Mouse (Mus musculus) lung, postnatal 4 days (tissue): ENCODE results near the gene Ear1.
"Not testable (repeated sequence)": the region's sequence is repeated elsewhere in the genome, so short reads cannot be mapped to it uniquely, and the experiment has no call there.

Experiments
- DNase-seq, 2 experiments: peaks; one replicate each; pipeline ENCODE4 v3.0.0; 2021

Gene Ear1

GRCm38 (mm10) chr14:43875417-43875816, at the start of gene Ear1:
TSS of gene Ear1 (minus strand) at chr14:43875517.
- DNase-seq, result not testable (repeated sequence)

- peak; percentile 64 to 70 for DNase-seq
Observed at GRCm38 (mm10) chr14:43924688-43925403, 49.5 kb upstream of the Ear1 start, which contains the start of gene Gm8113. TSS of gene Gm8113 (plus strand) at chr14:43925390.

- DNase-seq, result not testable (repeated sequence)
Observed at GRCm38 (mm10) chr14:43923459-43923858, 48.1 kb upstream of the Ear1 start, which contains the start of gene Ear10. TSS of gene Ear10 (minus strand) at chr14:43923559.

GRCm38 (mm10) chr14:43918214-43918613, 42.9 kb upstream of the Ear1 start:
- peak; percentile 7 to 19 for DNase-seq

GRCm38 (mm10) chr14:43898577-43898976, 23.3 kb upstream of the Ear1 start:
- DNase-seq, result peak in 1 of 2 experiments; percentile 4

GRCm38 (mm10) chr14:43895357-43895756, 20.0 kb upstream of the Ear1 start:
- DNase-seq, result not testable (repeated sequence)

GRCm38 (mm10) chr14:43891288-43891687, 16.0 kb upstream of the Ear1 start:
- not testable (repeated sequence) for DNase-seq

- not testable (repeated sequence) for DNase-seq
Observed at GRCm38 (mm10) chr14:43886235-43886634, 10.9 kb upstream of the Ear1 start.

- DNase-seq, result not testable (repeated sequence)
Observed at GRCm38 (mm10) chr14:43879966-43880545, 4.7 kb upstream of the Ear1 start.

GRCm38 (mm10) chr14:43877789-43878188, 2.5 kb upstream of the Ear1 start:
- not testable (repeated sequence) for DNase-seq

- DNase-seq, result not testable (repeated sequence)
Observed at GRCm38 (mm10) chr14:43874862-43875261, 455 bp downstream of the Ear1 start.

GRCm38 (mm10) chr14:43860522-43860921, 14.8 kb downstream of the Ear1 start:
- peak in 1 of 2 experiments; percentile 3 for DNase-seq

GRCm38 (mm10) chr14:43859465-43859864, 15.9 kb downstream of the Ear1 start:
- peak in 1 of 2 experiments; percentile 14 for DNase-seq

- peak; percentile 9 to 15 for DNase-seq
Observed at GRCm38 (mm10) chr14:43843949-43844573, 31.3 kb downstream of the Ear1 start.

GRCm38 (mm10) chr14:43840976-43841375, 34.3 kb downstream of the Ear1 start:
- DNase-seq, result not testable (repeated sequence)

GRCm38 (mm10) chr14:43835366-43835765, 40.0 kb downstream of the Ear1 start:
- DNase-seq, result not testable (repeated sequence)

- DNase-seq, result not testable (repeated sequence)
Observed at GRCm38 (mm10) chr14:43830385-43830784, 44.9 kb downstream of the Ear1 start.

GRCm38 (mm10) chr14:43824176-43824575, 51.1 kb downstream of the Ear1 start:
- DNase-seq, result not testable (repeated sequence)

GRCm38 (mm10) chr14:43821869-43822268, 53.4 kb downstream of the Ear1 start:
- not testable (repeated sequence) for DNase-seq

- peak in 1 of 2 experiments; percentile 9 for DNase-seq
Observed at GRCm38 (mm10) chr14:43812458-43812857, 62.9 kb downstream of the Ear1 start.

GRCm38 (mm10) chr14:43808142-43808541, 67.2 kb downstream of the Ear1 start:
- DNase-seq, result not testable (repeated sequence)

- not testable (repeated sequence) for DNase-seq
Observed at GRCm38 (mm10) chr14:43804435-43804834, 70.9 kb downstream of the Ear1 start.

- DNase-seq, result not testable (repeated sequence)
Observed at GRCm38 (mm10) chr14:43796905-43797470, 78.3 kb downstream of the Ear1 start.
